Mouse (Mus musculus) ovary, postnatal 14 days (tissue): Measurements from ENCODE around the gene Tmem38a.

Experiments
- DNase-seq: peaks from one replicate; pipeline ENCODE4 v3.0.0; 2022; ENCODE audit warnings: low spot score

The Tmem38a gene

DNA sequence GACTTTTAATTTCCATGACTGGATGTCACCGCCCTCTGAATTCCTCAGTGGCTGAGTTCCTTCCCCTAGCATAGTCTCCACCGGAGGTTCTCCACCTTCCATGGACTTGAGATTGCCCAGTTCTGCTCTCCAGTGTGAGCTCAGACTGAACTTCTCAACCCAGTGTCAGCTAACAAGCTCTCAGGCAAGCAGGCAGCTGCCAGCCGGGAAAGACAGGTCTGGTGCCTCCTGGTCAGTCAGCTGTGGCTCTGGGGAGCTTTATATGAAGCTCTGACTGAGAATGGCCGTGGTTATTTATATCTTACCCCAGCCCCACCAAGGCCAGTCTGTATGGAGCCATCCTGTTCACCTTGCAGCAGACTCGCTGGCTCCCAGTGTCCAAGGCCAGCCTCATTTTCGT is 12.5 kb downstream of the Tmem38a start:
- no peak for DNase-seq

GRCm38 (mm10) chr8:72587806-72588205 is 16.0 kb downstream of the Tmem38a start:
- DNase-seq = no peak

- DNase-seq = no peak
Measured at GRCm38 (mm10) chr8:72588865-72589264, 17.0 kb downstream of the Tmem38a start.

- no peak for DNase-seq
Measured at GRCm38 (mm10) chr8:72589286-72589685, 17.4 kb downstream of the Tmem38a start.

DNA sequence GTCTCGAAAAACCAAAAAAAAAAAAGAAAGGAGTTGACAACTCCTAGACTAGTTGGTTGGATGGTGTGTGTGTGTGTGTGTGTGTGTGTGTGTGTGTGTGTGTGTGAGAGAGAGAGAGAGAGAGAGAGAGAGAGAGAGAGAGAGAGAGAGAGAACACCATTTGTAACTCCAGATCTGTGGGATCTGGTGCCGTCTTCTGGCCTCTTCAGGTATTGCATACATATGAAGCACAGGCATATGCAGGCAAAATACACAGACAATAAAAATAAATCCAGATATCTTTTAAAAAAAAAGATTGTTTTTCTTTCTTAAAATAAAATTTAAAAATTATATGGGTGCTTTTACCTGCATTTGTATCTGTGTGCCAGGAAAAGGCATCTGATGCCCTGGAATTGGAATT is 18.3 kb downstream of the Tmem38a start:
- DNase-seq = no peak
